Mouse (Mus musculus): ENCODE data around the gene Gars. TPM values are rescaled to one million over a fixed set of nuclear protein-coding genes. Genes with fewer than 3 reads are reported as not detected.

The Gars gene
- 43.5 and 45.0 TPM in 2 replicates for polyA plus RNA-seq (2012; rRNA removed)

DNA sequence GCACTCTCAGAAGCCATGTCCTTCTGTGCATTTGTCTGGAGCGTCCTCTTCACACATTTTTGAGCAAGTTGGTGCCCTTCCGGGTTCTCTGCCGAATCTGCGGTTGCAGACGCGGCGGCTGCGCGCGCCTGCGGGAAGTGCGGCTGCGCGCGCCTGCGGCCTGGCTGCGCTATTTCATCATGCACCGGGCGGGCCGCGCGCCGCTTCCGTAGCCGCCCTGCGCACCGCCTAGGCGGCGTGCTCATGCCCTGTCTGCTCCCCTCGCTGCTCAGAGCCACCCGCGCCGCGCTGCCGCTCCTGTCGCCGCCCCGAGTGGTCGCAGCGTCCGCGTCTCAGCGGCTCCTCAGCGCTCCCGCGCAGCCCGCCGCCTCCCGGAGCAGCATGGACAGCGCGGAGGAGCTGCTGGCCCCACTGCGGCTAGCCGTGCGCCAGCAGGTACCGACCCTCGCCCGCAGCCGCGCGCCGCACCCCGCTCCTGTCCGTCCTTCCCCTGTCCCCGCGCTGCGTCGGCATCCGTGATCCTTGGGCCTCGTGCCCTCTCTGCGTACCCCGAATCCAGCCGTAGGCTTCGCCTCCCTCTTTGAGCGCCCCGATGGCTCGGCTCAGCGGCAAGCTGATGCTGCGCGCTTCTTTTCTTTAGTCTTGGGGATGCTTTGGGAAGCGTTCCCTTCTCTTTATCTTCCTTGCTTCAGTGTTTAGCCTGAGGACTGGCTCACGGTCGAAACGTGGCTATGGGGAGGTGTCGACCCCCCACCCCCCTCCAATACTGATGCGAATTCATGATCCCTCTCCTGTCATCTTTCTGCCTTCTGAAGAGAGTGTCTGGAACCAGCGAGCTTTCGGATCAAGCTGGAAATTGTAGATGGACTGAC lies at the start of gene Gars:
Gars (plus strand) TSS at position 209 of the 872 bp plus-strand sequence.

DNA sequence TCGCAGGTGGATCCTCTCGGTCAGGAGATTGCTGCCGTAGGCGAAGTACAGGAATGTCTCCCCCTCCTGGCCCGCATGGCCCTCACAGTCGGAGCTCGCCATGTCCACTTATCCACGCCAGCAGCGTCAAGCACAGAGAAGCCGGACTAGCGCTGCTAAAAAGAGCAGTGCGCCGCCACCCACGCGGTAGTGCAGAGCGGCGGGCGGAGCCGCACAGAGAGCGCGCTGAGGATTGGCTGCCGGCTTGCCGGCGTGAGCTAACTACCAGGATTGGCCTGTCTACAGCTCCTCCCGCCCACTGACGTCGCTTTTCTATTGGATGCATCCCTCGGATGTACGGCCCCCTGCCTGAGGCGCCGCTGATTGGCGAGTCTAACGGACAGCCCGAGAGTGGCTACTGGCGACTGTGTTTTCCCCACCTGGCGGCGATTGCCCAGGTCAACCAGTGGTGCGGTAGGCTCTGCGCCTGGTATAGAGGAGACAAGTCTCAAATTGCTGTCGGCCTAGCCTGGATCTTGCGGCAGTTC lies 45.0 kb upstream of the Gars start, which contains the start of gene Ggct:
Ggct (minus strand) TSS at position 217 of the 527 bp plus-strand sequence.

Other genes starting within 250 kb of the Gars start
- gene Znrf2, start 221.1 kb upstream of the Gars start, polyA plus RNA-seq (2012; rRNA removed), result 11.8 and 13.0 TPM in 2 replicates
- gene Nod1, start 65.4 kb upstream of the Gars start, polyA plus RNA-seq (2012; rRNA removed), result 26.6 and 29.8 TPM in 2 replicates
- 0.66 and 1.8 TPM in 2 replicates for gene Ggct, start 45.1 kb upstream of the Gars start, polyA plus RNA-seq (2012; rRNA removed)
- gene Crhr2, start 95.0 kb downstream of the Gars start, polyA plus RNA-seq (2012; rRNA removed), result 0.44 and 1.4 TPM in 2 replicates
- 1.4 and 3.4 TPM in 2 replicates for gene Inmt, start 137.0 kb downstream of the Gars start, polyA plus RNA-seq (2012; rRNA removed)
- 2.5 and 3.2 TPM in 2 replicates for gene Mindy4, start 165.4 kb downstream of the Gars start, polyA plus RNA-seq (2012; rRNA removed)

Measured in colon, adult 2 months (tissue).